Mouse (Mus musculus): ENCODE measurements at regions not wholly inside any gene's neighbourhood (a gene's known extent, or its start where the extent isn't known, plus 50 kb on each side); places are given as distances from the start of the nearest gene placed in this dataset.

- intact Hi-C loops (cut with DNase I), result no loop called here
Observed at GRCm38 (mm10) chr10:66925553-66926127, 170.3 kb upstream of the Jmjd1c start.

- intact Hi-C loops (cut with DNase I), result no loop called here
Observed at GRCm38 (mm10) chr10:66927651-66928050, 168.3 kb upstream of the Jmjd1c start.

- intact Hi-C loops (cut with DNase I), result no loop called here
Observed at GRCm38 (mm10) chr10:66928211-66928990, 167.5 kb upstream of the Jmjd1c start.

GRCm38 (mm10) chr10:66930563-66930962 lies 165.4 kb upstream of the Jmjd1c start:
- intact Hi-C loops (cut with DNase I), result no loop called here

GRCm38 (mm10) chr10:66931505-66931904 lies 164.4 kb upstream of the Jmjd1c start:
- intact Hi-C loops (cut with DNase I), result no loop called here

GRCm38 (mm10) chr10:66932544-66932943 lies 163.4 kb upstream of the Jmjd1c start:
- intact Hi-C loops (cut with DNase I), result no loop called here

- intact Hi-C loops (cut with DNase I), result no loop called here
Observed at GRCm38 (mm10) chr10:66933689-66934088, 162.2 kb upstream of the Jmjd1c start.

GRCm38 (mm10) chr10:66935731-66936130 lies 160.2 kb upstream of the Jmjd1c start:
- intact Hi-C loops (cut with DNase I), result no loop called here

- intact Hi-C loops (cut with DNase I), result no loop called here
Observed at GRCm38 (mm10) chr10:66937116-66937515, 158.8 kb upstream of the Jmjd1c start.

GRCm38 (mm10) chr10:66940368-66940767 lies 155.6 kb upstream of the Jmjd1c start:
- intact Hi-C loops (cut with DNase I), result no loop called here

GRCm38 (mm10) chr10:66940922-66941321 lies 155.0 kb upstream of the Jmjd1c start:
- intact Hi-C loops (cut with DNase I), result no loop called here

- intact Hi-C loops (cut with DNase I), result no loop called here
Observed at GRCm38 (mm10) chr10:66941974-66942373, 154.0 kb upstream of the Jmjd1c start.

- intact Hi-C loops (cut with DNase I), result no loop called here
Observed at GRCm38 (mm10) chr10:66943875-66944274, 152.1 kb upstream of the Jmjd1c start.

GRCm38 (mm10) chr10:66946161-66946560 lies 149.8 kb upstream of the Jmjd1c start:
- intact Hi-C loops (cut with DNase I), result no loop called here

GRCm38 (mm10) chr10:66948329-66948728 lies 147.6 kb upstream of the Jmjd1c start:
- intact Hi-C loops (cut with DNase I), result no loop called here

- intact Hi-C loops (cut with DNase I), result no loop called here
Observed at GRCm38 (mm10) chr10:66950441-66950840, 145.5 kb upstream of the Jmjd1c start.

- intact Hi-C loops (cut with DNase I), result no loop called here
Observed at GRCm38 (mm10) chr10:66951231-66951822, 144.6 kb upstream of the Jmjd1c start.

GRCm38 (mm10) chr10:66951935-66952334 lies 144.0 kb upstream of the Jmjd1c start:
- intact Hi-C loops (cut with DNase I), result no loop called here

- intact Hi-C loops (cut with DNase I), result no loop called here
Observed at GRCm38 (mm10) chr10:66953248-66953975, 142.5 kb upstream of the Jmjd1c start.

GRCm38 (mm10) chr10:66953976-66954505 lies 141.9 kb upstream of the Jmjd1c start:
- intact Hi-C loops (cut with DNase I), result no loop called here

- intact Hi-C loops (cut with DNase I), result no loop called here
Observed at GRCm38 (mm10) chr10:66955430-66955829, 140.5 kb upstream of the Jmjd1c start.

GRCm38 (mm10) chr10:66956619-66957018 lies 139.3 kb upstream of the Jmjd1c start:
- intact Hi-C loops (cut with DNase I), result no loop called here

Measured in adrenal gland (tissue).